Mouse (Mus musculus) erythroblast, embryonic 14.5 days (primary cell): Measurements from ENCODE around the gene Gm8994.

Experiments
- GATA1 ChIP-seq: IDR thresholded peaks from 2 replicates; pipeline ENCODE4 v1.6.1; 2012; ENCODE audit warnings: low read length, inconsistent platforms, mixed read lengths
- TAL1 ChIP-seq: IDR thresholded peaks from 3 replicates; pipeline ENCODE4 v1.6.1; 2012; ENCODE audit warnings: low read length, inconsistent platforms, mixed read lengths

- TF ChIP-seq GATA1 (no peak), TAL1 (no peak)
Observed at GRCm38 (mm10) chr6:136353399-136354184, 26.3 kb downstream of the Gm8994 start.
